In the genomic region with DNA sequence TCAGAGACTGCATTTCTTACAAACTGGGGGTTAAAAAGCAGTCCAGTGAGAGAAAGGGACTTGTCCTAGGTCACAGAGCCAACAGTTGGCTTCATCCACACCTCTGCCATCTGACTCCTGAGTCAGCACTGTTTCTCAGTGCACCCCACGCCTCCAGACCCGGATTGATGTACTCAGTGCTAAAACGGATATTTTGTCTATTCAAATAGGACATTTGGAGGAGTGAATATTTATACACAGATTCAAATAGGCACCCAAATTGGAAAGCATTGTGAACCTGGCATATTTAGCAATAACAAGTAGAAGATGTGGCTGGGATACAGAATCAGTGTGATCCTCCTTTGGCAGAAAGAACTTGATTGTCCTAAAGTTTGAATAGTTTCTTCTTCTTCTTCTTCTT, we compare ENCODE assay signal across 19 mouse cellular contexts.
DNase-seq lines count a peak whose midpoint lies in the region; ATAC-seq lines count a peak whose summit lies in the region.
"Had no signal": no experiment of that assay in that cellular context is flagged by ENCODE, and none has a peak within 500 bp of the region (broad histone marks: within the 10 kb centered on the region; RNA-seq: fewer than 3 reads in every experiment).

No protein-coding gene starts in this region.

- no peak overlapping the region for H3K27ac ChIP-seq in forebrain, embryonic 12.5 days
- H3K27ac ChIP-seq: embryonic facial prominence, embryonic 13.5 days; forebrain, embryonic 13.5 days; gastrocnemius, adult 2 months; hindbrain, embryonic 12.5 days had no signal

- ATAC-seq in forebrain, embryonic 12.5 days (ENCODE audit: low FRiP score) = no peak
- ATAC-seq: forebrain, embryonic 13.5 days; hindbrain, embryonic 16.5 days had no signal

- no peak overlapping the region for H3K4me2 ChIP-seq in forebrain, embryonic 12.5 days
- H3K4me2 ChIP-seq: embryonic facial prominence, embryonic 13.5 days; forebrain, embryonic 13.5 days; hindbrain, embryonic 12.5 days had no signal

- no peak overlapping the region for H3K4me3 ChIP-seq in forebrain, embryonic 12.5 days (replicated peaks)
- H3K4me3 ChIP-seq: embryonic facial prominence, embryonic 13.5 days; forebrain, embryonic 13.5 days; gastrocnemius, adult 2 months; hindbrain, embryonic 12.5 days had no signal

- no peak overlapping the region for H3K9ac ChIP-seq in forebrain, embryonic 12.5 days
- H3K9ac ChIP-seq: embryonic facial prominence, embryonic 13.5 days; forebrain, embryonic 13.5 days; hindbrain, embryonic 12.5 days had no signal

- peak; percentile 8 to 42 for DNase-seq in frontal cortex, adult 2 months (ENCODE audit: extremely low spot score in 1 of 2, low spot score in 1 of 2)
- DNase-seq in frontal cortex, postnatal 10 days (ENCODE audit: low spot score in 2 of 2) = no peak
- DNase-seq in left cerebral cortex, postnatal 25 days (ENCODE audit: low spot score in 2 of 2) = peak; percentile 18 to 50
- no peak for DNase-seq in left cerebral cortex, postnatal 36 days (ENCODE audit: low spot score in 2 of 2)
- DNase-seq in layer of hippocampus, adult 9-11 months = peak; percentile 61
- no peak for DNase-seq in natural killer cell, adult 2 months (ENCODE audit: low spot score in 2 of 2)
- DNase-seq: adrenal gland, postnatal 10 days; cerebellum, adult 11-12 months; cerebellum, adult 9-11 months; cerebellum, postnatal 36 days; gastrocnemius, adult 2 months; gastrocnemius, postnatal 25 days; heart, postnatal 10 days; heart, postnatal 4 days had no signal

- H3K27me3 ChIP-seq in forebrain, embryonic 12.5 days = no peaks in the 10 kb centered on the region
- H3K27me3 ChIP-seq: embryonic facial prominence, embryonic 13.5 days; forebrain, embryonic 13.5 days; hindbrain, embryonic 12.5 days had no signal

- 80% methylated on average over 3 of the region's 3 CpGs for WGBS in forebrain, embryonic 12.5 days

- no peaks in the 10 kb centered on the region for H3K4me1 ChIP-seq in forebrain, embryonic 12.5 days
- H3K4me1 ChIP-seq: embryonic facial prominence, embryonic 13.5 days; forebrain, embryonic 13.5 days had no signal

- intact Hi-C loops in left cerebral cortex, postnatal 25 days (cut with DNase I) = no loop called here
- intact Hi-C loops in left cerebral cortex, postnatal 36 days (cut with DNase I) = no loop called here

- no peaks in the 10 kb centered on the region for H3K36me3 ChIP-seq in forebrain, embryonic 12.5 days (replicated peaks)
- H3K36me3 ChIP-seq: embryonic facial prominence, embryonic 13.5 days; hindbrain, embryonic 12.5 days had no signal

- H3K9me3 ChIP-seq in forebrain, embryonic 12.5 days = no peaks in the 10 kb centered on the region
- H3K9me3 ChIP-seq: embryonic facial prominence, embryonic 13.5 days; forebrain, embryonic 13.5 days; hindbrain, embryonic 12.5 days had no signal

Comparison
In these comparisons a context has a peak if more than half of its experiments do, and no peak if none do; other contexts are left out.
1. DNase-seq: peak in frontal cortex, adult 2 months (2 of 2), left cerebral cortex, postnatal 25 days (2 of 2) and layer of hippocampus, adult 9-11 months (single experiment); none in frontal cortex, postnatal 10 days (0 of 2), left cerebral cortex, postnatal 36 days (0 of 2) and natural killer cell, adult 2 months (0 of 2).